Mouse (Mus musculus): ENCODE results near the gene Stub1. TPM values are rescaled to one million over a fixed set of nuclear protein-coding genes. Genes with fewer than 3 reads are reported as not detected.
"Not testable (repeated sequence)": the region's sequence is repeated elsewhere in the genome, so short reads cannot be mapped to it uniquely, and the experiment has no call there.

The Stub1 gene
- polyA plus RNA-seq, 1 experiment = 333 TPM

DNA sequence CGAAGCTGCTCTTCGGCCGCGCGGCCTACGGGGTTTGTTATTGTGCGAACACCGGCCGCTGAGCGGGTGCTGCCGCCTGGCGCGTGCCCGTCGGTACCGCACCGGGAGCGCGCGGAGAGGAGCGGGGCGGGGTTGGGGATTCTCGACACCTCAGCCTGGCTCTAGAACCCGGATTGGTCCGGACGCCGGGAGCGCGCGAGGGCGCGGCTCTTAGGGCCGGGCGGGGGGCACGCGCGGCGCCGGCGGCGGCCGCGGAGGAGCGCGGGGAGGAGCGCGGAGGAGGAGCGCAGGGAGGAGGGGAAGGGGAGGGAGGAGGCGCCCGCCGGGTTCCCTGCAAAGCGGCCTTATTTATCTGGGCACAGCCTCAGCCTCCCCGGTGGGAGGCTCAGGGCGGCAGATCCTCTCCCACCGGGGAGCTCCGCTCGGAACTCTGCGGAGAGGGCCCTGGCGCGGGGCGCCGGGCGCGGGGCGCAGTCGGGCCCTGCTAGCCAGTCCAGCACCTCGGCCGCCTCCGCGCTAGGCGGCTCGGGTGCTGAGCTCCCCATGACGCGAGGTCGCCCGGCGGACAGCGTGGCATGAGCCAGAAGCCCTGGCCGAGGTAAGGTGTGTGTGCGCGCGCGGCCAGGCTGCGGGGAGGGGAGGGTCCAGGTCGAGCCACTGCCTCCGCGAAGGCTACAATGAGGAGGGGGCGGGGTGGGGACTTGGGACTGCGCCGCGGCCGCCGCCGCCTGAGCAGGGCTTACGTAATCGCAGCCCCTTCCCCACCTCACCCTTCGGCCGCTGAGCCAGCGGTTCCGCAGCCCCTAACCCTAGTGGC, 24.2 kb downstream of the Stub1 start, which contains the start of gene Fbxl16:
TSS of gene Fbxl16 (plus strand) at position 297 of the 817 bp plus-strand sequence.
- Histone ChIP-seq H3K27me3 (ENCODE audit: control insufficient read depth, insufficient read depth, low read length) (no peaks in the 10 kb centered on the region), H3K4me1 (ENCODE audit: control insufficient read depth, insufficient read depth, low read length) (peaks cover 22% of the 10 kb centered on the region), H3K27ac (ENCODE audit: insufficient read depth, low read length) (peak within 1 kb of the TSS; percentile 95), H3K4me3 (replicated peaks; ENCODE audit: insufficient read depth, low read depth, low read length) (peak within 1 kb of the TSS; percentile 77)
- WGBS = under 1% methylated on average over 95 of the region's 100 CpGs
- TF ChIP-seq CTCF (IDR thresholded peaks at IDR 0.05; ENCODE audit: borderline replicate concordance, insufficient read depth, low read depth, low read length) (peak; percentile 21; the same call in 1 of the 2 replicates), POLR2A (IDR thresholded peaks at IDR 0.05; ENCODE audit: borderline replicate concordance, insufficient read depth, low read length) (peak; percentile 95)
- peak; percentile 97 to 98 for DNase-seq

DNA sequence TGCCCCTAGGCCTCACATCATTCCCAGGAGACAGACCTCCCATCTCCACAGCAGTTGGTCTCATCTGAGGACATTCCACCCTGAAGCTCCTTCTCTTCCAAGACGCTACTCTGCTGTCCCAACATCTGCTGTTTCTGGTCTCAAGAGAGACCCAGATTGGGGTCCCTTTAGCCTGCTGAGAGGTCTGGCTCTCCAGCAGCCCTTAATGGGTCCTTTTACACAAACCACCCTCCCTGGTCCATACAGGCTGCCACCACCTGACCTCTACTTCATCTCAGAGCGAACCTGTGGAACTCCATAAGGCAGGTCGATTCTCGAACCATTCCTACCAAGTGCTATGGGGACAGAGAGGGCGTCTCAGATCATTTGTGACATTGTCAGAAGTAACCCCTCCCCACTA, 25.2 kb downstream of the Stub1 start:
- peak in 1 of 2 experiments; percentile 40 for DNase-seq
- H3K4me3 ChIP-seq (replicated peaks; ENCODE audit: insufficient read depth, low read depth, low read length) = peak overlapping the region; percentile 68
- no peak for TF ChIP-seq POLR2A (IDR thresholded peaks at IDR 0.05; ENCODE audit: borderline replicate concordance, insufficient read depth, low read length)
- TF ChIP-seq CTCF (IDR thresholded peaks at IDR 0.05; ENCODE audit: borderline replicate concordance, insufficient read depth, low read depth, low read length) = no peak
- H3K27ac ChIP-seq (ENCODE audit: insufficient read depth, low read length) = peak overlapping the region; percentile 72
- peaks cover 20% of the 10 kb centered on the region for H3K4me1 ChIP-seq (ENCODE audit: control insufficient read depth, insufficient read depth, low read length)
- H3K27me3 ChIP-seq (ENCODE audit: control insufficient read depth, insufficient read depth, low read length) = no peaks in the 10 kb centered on the region
- 15% methylated on average over 5 of the region's 5 CpGs for WGBS

DNA sequence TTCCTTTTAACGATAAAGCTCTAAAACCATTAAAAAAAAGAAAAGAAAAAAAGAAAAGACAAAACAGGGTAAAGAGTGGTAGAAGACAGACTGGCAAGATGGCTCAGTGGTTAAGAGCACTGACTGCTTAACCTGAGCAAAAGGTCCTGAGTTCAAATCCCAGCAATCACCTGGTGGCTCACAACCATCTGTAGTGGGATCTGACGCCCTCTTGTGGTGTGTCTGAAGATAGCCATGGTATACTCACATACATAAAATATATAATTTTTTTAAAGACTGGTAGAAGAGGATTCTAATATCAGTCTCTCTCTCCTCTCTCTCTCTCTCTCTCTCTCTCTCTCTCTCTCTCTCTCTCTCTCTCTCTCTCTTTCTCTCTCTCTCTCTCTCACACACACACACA, 25.8 kb downstream of the Stub1 start:
- peaks cover 16% of the 10 kb centered on the region for H3K4me1 ChIP-seq (ENCODE audit: control insufficient read depth, insufficient read depth, low read length)
- not testable (repeated sequence) for H3K27ac ChIP-seq (ENCODE audit: insufficient read depth, low read length); H3K27me3 ChIP-seq (ENCODE audit: control insufficient read depth, insufficient read depth, low read length); H3K4me3 ChIP-seq (replicated peaks; ENCODE audit: insufficient read depth, low read depth, low read length)
- 46% methylated on average over 2 of the region's 2 CpGs for WGBS
- peak in 1 of 2 experiments; percentile 27 for DNase-seq

DNA sequence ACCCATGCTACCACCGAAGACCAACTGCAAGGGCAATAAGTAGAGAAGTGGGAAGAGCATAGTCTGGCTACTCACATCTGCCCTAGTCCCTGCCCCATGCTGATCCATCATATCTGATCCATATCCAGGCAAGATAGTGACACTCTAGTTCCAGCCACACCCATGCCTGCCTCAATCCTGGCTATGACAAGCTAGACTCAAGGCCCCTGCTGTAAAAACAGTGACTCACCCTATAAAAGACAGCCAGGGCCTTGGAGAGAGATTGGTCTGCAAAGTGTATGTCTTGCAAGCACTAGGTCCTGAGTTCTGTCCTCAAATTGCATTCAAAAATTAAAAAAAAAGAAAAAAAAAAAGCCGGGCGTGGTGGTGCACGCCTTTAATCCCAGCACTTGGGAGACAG, 26.7 kb downstream of the Stub1 start:
- no peak overlapping the region for H3K4me3 ChIP-seq (replicated peaks; ENCODE audit: insufficient read depth, low read depth, low read length)
- whole genome bisulfite sequencing = 92% methylated on average over 4 of the region's 4 CpGs
- TF ChIP-seq POLR2A (IDR thresholded peaks at IDR 0.05; ENCODE audit: borderline replicate concordance, insufficient read depth, low read length) (no peak), CTCF (IDR thresholded peaks at IDR 0.05; ENCODE audit: borderline replicate concordance, insufficient read depth, low read depth, low read length) (no peak)
- peaks cover 9% of the 10 kb centered on the region for H3K4me1 ChIP-seq (ENCODE audit: control insufficient read depth, insufficient read depth, low read length)
- H3K27ac ChIP-seq (ENCODE audit: insufficient read depth, low read length) = no peak overlapping the region
- DNase-seq = no peak
- no peaks in the 10 kb centered on the region for H3K27me3 ChIP-seq (ENCODE audit: control insufficient read depth, insufficient read depth, low read length)

DNA sequence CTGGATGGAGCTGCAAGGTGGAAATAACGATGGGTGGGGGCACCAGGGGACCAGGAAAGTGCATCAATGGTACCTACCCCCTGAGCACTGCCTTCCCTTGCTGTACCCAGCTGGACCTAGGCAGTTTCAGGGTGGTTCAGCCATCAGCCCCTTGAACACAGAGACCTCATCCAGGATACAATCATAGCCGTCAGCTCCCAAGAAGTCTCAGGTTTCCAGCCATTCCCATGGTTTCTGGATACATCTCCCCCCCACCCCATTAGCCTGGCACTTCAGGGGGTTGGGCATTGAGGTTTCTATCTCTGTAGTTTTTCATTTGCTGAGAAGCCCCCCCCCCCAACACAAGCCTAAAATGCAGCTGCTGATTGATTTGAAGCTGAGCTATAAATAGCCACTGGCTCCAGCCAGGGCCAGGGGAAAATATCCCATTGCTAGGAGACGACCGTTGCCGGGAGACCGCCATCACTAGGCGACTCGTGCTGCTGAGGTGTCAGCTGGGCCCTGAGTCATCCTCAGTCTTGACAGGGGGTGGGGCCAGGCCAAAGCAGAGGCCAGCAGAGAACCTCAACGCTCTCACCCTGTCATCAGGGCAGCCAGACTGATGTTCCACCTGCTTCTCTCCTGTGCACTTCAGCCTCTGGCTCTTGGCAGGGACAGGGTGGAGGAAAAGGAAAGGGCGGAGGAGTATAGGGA, 30.2 kb downstream of the Stub1 start:
- WGBS = 11% methylated on average over 10 of the region's 10 CpGs
- H3K27me3 ChIP-seq (ENCODE audit: control insufficient read depth, insufficient read depth, low read length) = no peaks in the 10 kb centered on the region
- H3K4me3 ChIP-seq (replicated peaks; ENCODE audit: insufficient read depth, low read depth, low read length) = no peak overlapping the region
- H3K27ac ChIP-seq (ENCODE audit: insufficient read depth, low read length) = no peak overlapping the region
- H3K4me1 ChIP-seq (ENCODE audit: control insufficient read depth, insufficient read depth, low read length) = no peaks in the 10 kb centered on the region; the same call in 1 of the 2 replicates
- DNase-seq = peak in 1 of 2 experiments; percentile 51
- TF ChIP-seq CTCF (IDR thresholded peaks at IDR 0.05; ENCODE audit: borderline replicate concordance, insufficient read depth, low read depth, low read length) (no peak), POLR2A (IDR thresholded peaks at IDR 0.05; ENCODE audit: borderline replicate concordance, insufficient read depth, low read length) (no peak)

DNA sequence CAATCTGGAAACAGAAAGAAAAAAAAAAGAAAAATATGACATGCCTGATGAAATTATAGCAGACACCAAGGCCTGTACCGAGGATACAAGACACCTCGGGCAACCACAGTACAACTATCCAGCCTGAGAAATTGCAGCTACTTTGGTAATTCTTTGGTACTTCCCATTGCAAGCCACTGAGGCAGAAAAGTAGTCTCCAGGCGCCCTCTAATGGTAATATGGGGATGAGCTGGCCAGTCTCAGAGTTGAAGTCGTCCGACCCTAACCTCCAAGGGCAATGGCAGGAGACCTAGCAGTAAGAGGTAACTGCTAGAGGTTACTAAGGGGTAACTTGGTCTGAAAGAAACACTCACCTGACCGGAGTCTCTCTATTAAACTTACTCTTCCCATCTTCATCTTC, 32.2 kb downstream of the Stub1 start:
- Histone ChIP-seq H3K4me1 (ENCODE audit: control insufficient read depth, insufficient read depth, low read length) (no peaks in the 10 kb centered on the region), H3K27ac (ENCODE audit: insufficient read depth, low read length) (no peak overlapping the region), H3K4me3 (replicated peaks; ENCODE audit: insufficient read depth, low read depth, low read length) (no peak overlapping the region), H3K27me3 (ENCODE audit: control insufficient read depth, insufficient read depth, low read length) (no peaks in the 10 kb centered on the region)
- WGBS = 5% methylated on average over 6 of the region's 6 CpGs
- peak; percentile 72 to 77 for DNase-seq
- peak; percentile 82 for TF ChIP-seq CTCF (IDR thresholded peaks at IDR 0.05; ENCODE audit: borderline replicate concordance, insufficient read depth, low read depth, low read length)
- no peak for TF ChIP-seq POLR2A (IDR thresholded peaks at IDR 0.05; ENCODE audit: borderline replicate concordance, insufficient read depth, low read length)

DNA sequence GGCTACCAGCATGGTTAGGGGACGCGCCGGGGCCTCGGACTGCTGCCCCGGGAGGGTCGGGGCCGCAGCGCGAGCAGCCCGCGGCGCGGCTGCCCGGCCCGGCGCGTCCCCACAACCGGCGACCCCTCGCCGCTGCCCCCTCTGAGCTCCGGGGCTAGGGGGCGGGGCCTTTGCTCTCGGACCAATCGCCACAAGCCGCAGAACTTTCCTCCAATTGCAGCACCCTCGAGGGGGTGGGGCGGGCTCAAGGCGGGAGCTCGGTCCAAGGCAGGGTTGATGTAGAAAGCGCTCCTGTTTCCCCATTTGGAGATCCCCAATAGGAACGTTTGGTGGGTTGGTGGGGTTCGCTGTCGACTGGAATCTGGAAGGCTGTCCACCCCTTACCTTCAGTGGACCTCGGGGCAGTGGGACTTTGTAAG, 36.2 kb downstream of the Stub1 start, which contains the start of gene Metrn:
TSS of gene Metrn (minus strand) at position 186 of the 419 bp plus-strand sequence.
- Histone ChIP-seq H3K4me1 (ENCODE audit: control insufficient read depth, insufficient read depth, low read length) (peaks cover 8% of the 10 kb centered on the region), H3K27ac (ENCODE audit: insufficient read depth, low read length) (peak within 1 kb of the TSS; percentile 9; the same call in 1 of the 2 replicates), H3K4me3 (replicated peaks; ENCODE audit: insufficient read depth, low read depth, low read length) (peak within 1 kb of the TSS; percentile 42), H3K27me3 (ENCODE audit: control insufficient read depth, insufficient read depth, low read length) (no peaks in the 10 kb centered on the region)
- under 1% methylated on average over 35 of the region's 35 CpGs for WGBS
- peak in 1 of 2 experiments; percentile 70 for DNase-seq
- no peak for TF ChIP-seq POLR2A (IDR thresholded peaks at IDR 0.05; ENCODE audit: borderline replicate concordance, insufficient read depth, low read length)
- no peak for TF ChIP-seq CTCF (IDR thresholded peaks at IDR 0.05; ENCODE audit: borderline replicate concordance, insufficient read depth, low read depth, low read length)

All from cerebellum, adult 2 months (tissue).